Mouse (Mus musculus) midbrain, embryonic 16.5 days (tissue): ENCODE results near the gene Ctsd. TPM values are rescaled to one million over a fixed set of nuclear protein-coding genes. Genes with fewer than 3 reads are reported as not detected.
A peak's percentile ranks its signal among the peaks of the same experiment; 100 is the strongest.

Experiments
- ATAC-seq: fragments of 200-750 bp; cut with Nextera tagmentation; 2 replicates; pipeline ENCODE4 v1.8.0; 2017; ENCODE audit warnings: moderate TSS enrichment
- H3K27ac ChIP-seq: fragments of 300-500 bp; sonication (generic); 2 replicates; pipeline ENCODE4 v1.5.1; 2014; ENCODE audit warnings: mild to moderate bottlenecking, low read length, mixed read lengths
- H3K27me3 ChIP-seq: fragments of 300-500 bp; sonication (generic); 2 replicates; pipeline ENCODE4 v1.6.1; 2014; ENCODE audit warnings: low read depth, low read length, mixed read lengths; ENCODE audit not compliant: control insufficient read depth, insufficient read depth
- H3K36me3 ChIP-seq: fragments of 300-500 bp; sonication (generic); 2 replicates; pipeline ENCODE4 v1.6.1; 2014; ENCODE audit warnings: mild to moderate bottlenecking, low read length, moderate library complexity, mixed read lengths; ENCODE audit not compliant: control insufficient read depth, insufficient read depth
- H3K4me1 ChIP-seq: fragments of 300-500 bp; sonication (generic); 2 replicates; pipeline ENCODE4 v1.6.1; 2014; ENCODE audit warnings: mild to moderate bottlenecking, low read length, mixed read lengths; ENCODE audit not compliant: control insufficient read depth, insufficient read depth
- H3K4me2 ChIP-seq: fragments of 300-500 bp; sonication (generic); 2 replicates; pipeline ENCODE4 v1.6.1; 2014; ENCODE audit warnings: mild to moderate bottlenecking, low read length, mixed read lengths
- H3K4me3 ChIP-seq: fragments of 300-500 bp; sonication (generic); 2 replicates; pipeline ENCODE4 v1.5.1; 2014; ENCODE audit warnings: low read depth, mild to moderate bottlenecking, low read length, moderate library complexity, mixed read lengths
- H3K9ac ChIP-seq: fragments of 300-500 bp; sonication (generic); 2 replicates; pipeline ENCODE4 v1.6.1; 2014; ENCODE audit warnings: low read depth, low read length, mixed read lengths
- H3K9me3 ChIP-seq: fragments of 300-500 bp; sonication (generic); replicated peaks from 2 replicates; pipeline ENCODE4 v1.6.1; 2014; ENCODE audit warnings: mild to moderate bottlenecking, low read length, mixed read lengths; ENCODE audit not compliant: control insufficient read depth, poor library complexity, severe bottlenecking
- WGBS: fragments of 180-500 bp; shearing (Covaris S2); extraction: QIAGEN DNeasy Blood & Tissue Kit; methylation state at CpG from one replicate; pipeline ENCODE4 v1.1.7; 2014; 5-methylcytosine and 5-hydroxymethylcytosine counted together
- polyA plus RNA-seq: library from polyadenylated mRNA; unstranded; fragments of >200 nt; fragmentation: Nextera tagmentation; extraction: Ambion mirVana; gene quantifications from 2 replicates; pipeline ENCODE4 v1.2.1, GENCODE M21; 2015

Ctsd gene
- 243 and 289 TPM in 2 replicates for polyA plus RNA-seq

DNA sequence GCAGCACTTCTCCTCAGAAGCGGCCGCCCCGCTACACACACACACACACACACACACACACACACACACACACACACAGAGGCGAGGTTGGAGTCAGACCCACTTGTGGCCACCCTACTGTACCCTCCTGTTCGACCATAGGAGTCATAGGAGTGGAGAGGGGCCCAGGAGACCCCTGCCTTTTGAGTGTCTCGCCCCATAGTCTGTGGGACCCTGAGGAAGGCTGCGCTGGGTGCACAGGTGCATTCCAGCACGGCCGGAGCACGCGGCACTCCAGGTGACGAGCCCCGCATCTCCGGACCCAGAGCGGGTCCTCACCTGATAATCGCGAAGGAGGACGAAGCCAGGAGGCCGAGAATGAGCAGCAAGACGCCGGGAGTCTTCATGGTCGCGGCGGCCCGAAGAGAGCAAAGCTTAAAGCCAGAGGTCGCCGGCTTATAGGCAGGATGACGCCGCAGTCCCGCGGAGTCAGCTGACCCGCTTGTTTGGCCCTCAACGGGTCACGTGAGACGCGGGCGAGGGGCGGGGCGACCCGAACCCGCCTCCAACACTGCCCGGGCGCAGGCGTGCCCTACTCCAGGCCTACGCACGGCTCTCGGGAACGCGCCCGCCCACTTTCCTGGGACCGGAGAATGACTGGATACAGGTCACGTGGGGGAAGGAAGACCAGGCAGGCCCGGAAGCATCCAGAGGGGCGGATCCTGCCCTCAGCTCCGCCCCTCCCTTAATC is at the start of gene Ctsd:
Ctsd (minus strand) TSS at position 620 of the 730 bp plus-strand sequence.
- H3K4me3 ChIP-seq: peak within 1 kb of the TSS; percentile 65
- no peaks in the 10 kb centered on the region for H3K9me3 ChIP-seq
- peaks cover 18% of the 10 kb centered on the region for H3K4me1 ChIP-seq
- H3K27ac ChIP-seq: peak within 1 kb of the TSS; percentile 73
- H3K4me2 ChIP-seq: peak within 1 kb of the TSS; percentile 90
- 0% methylated on average over 51 of the region's 55 CpGs for WGBS
- no peaks in the 10 kb centered on the region for H3K27me3 ChIP-seq
- ATAC-seq: peak; percentile 97
- peaks cover 10% of the 10 kb centered on the region for H3K36me3 ChIP-seq
- H3K9ac ChIP-seq: peak within 1 kb of the TSS; percentile 80

DNA sequence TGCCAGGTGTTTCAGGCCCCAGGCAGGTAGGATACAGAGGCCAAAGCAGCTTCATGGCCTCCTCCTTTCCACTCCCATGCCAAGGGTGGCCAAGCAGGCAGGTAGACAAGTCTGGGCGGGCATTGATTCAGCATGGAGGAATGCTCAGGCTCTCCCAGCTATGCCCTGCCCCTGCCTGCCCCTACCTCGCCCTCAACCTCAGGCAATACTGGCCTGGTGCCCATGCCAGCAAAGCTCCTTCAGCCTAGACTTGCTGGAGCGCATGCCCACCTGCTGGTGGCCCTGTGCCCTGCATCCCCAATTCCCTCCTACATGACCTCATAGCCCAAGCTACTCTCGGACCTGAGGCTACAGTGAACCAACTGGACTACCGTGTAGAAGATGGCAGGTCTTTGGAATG is 49.5 kb upstream of the Ctsd start:
- H3K9ac ChIP-seq: no peak overlapping the region
- H3K36me3 ChIP-seq: no peaks in the 10 kb centered on the region
- no peak overlapping the region for H3K4me3 ChIP-seq
- no peaks in the 10 kb centered on the region for H3K4me1 ChIP-seq
- 84% methylated on average over 5 of the region's 5 CpGs for WGBS
- ATAC-seq: no peak
- H3K9me3 ChIP-seq: no peaks in the 10 kb centered on the region
- H3K27ac ChIP-seq: no peak overlapping the region
- H3K27me3 ChIP-seq: no peaks in the 10 kb centered on the region
- H3K4me2 ChIP-seq: no peak overlapping the region

DNA sequence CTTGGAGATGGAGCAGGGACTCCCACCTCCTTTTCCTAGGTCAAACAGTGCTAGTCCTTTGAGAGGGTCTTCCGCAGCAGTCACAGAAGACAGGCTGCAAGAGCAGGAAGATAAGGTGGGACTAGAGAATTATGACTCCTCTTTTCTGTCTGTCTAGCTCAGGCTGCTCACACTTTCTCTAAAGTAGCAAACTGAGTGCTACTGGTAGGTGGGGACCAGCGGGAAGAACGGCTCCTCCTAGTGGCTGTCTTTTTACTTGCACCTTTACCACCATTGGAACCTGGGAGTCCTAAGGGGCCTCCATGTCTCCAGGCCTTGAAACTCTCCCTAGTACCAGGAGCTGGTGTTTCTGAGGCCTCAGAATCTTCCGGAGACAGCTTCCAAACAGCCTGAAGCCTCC is 47.7 kb upstream of the Ctsd start:
- H3K27me3 ChIP-seq: no peaks in the 10 kb centered on the region
- H3K4me2 ChIP-seq: no peak overlapping the region
- no peak overlapping the region for H3K27ac ChIP-seq
- H3K4me3 ChIP-seq: no peak overlapping the region
- no peak overlapping the region for H3K9ac ChIP-seq
- no peaks in the 10 kb centered on the region for H3K4me1 ChIP-seq
- ATAC-seq: no peak
- no peaks in the 10 kb centered on the region for H3K36me3 ChIP-seq
- no peaks in the 10 kb centered on the region for H3K9me3 ChIP-seq
- WGBS: 30% methylated on average over 4 of the region's 4 CpGs

DNA sequence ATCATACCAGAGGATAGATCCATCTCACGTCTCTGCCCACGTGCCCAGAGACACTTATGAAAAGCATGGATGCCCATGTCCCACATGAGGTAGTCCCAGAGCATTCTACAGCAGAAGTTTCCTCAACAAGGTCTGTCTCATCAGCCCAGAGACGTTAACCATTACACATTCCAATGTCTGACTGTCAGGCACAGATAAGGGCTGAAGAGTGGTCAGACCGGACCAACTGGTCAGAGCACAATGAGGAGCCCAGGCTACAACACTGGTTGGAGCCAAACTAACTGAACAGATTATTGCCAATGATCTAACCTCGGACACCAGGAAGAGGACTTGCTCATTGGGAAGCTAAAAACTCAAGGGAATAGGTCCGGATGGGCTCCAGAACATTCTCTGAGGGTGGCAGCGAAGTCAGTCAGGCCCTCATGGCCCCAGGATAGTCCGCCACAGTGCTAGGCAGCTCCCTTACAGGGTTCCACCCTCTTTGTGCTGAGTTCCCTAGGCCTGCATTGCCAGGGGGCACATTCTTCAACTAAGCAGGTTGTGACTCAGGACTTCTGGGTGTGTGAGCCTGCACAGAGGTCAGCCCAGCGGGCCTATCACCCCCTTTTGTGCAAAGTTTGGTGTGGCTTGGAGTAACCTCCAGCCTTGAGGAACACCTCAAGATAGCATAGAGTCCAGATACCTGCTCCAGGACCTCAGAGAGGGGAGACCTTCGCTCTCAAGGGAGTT is 46.5 kb upstream of the Ctsd start, which contains the start of gene Syt8:
Syt8 (plus strand) TSS at position 714 of the 729 bp plus-strand sequence.
- H3K36me3 ChIP-seq: no peaks in the 10 kb centered on the region
- no peak within 1 kb of the TSS for H3K9ac ChIP-seq
- H3K4me2 ChIP-seq: no peak within 1 kb of the TSS
- H3K4me1 ChIP-seq: 0 out of 2 replicates have a peak, but pooled peaks cover 2% of the 10 kb centered on the region
- no peaks in the 10 kb centered on the region for H3K27me3 ChIP-seq
- H3K4me3 ChIP-seq: no peak within 1 kb of the TSS
- ATAC-seq: no peak
- H3K27ac ChIP-seq: no peak within 1 kb of the TSS
- H3K9me3 ChIP-seq: no peaks in the 10 kb centered on the region
- WGBS: 89% methylated on average over 10 of the region's 10 CpGs

DNA sequence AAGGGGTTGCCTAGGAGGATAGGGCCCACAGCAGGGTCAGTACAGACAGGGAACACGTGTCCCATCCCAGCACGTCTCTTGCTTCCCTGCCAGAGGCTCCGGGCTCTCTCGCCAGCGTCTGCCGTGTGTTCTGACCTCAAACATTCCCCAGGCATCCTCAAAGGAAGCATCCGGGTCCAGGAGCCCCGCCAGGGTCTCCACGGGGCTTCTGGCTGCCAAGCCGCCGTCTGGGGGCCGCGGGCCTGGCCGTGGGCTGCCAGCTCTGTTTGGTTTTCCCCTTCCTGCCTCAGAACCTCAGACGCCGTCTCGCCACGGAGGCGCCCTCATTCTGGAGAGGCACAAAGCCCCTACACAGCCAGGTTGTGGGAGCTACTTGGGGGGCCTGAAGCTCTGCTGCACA is 45.8 kb upstream of the Ctsd start:
- no peaks in the 10 kb centered on the region for H3K9me3 ChIP-seq
- H3K27ac ChIP-seq: no peak overlapping the region
- H3K4me2 ChIP-seq: no peak overlapping the region
- H3K27me3 ChIP-seq: no peaks in the 10 kb centered on the region
- 0 out of 2 replicates have a peak, but pooled peaks cover 2% of the 10 kb centered on the region for H3K4me1 ChIP-seq
- no peaks in the 10 kb centered on the region for H3K36me3 ChIP-seq
- 51% methylated on average over 19 of the region's 19 CpGs for WGBS
- H3K9ac ChIP-seq: no peak overlapping the region
- no peak for ATAC-seq
- H3K4me3 ChIP-seq: no peak overlapping the region

- Histone ChIP-seq H3K27me3 (no peaks in the 10 kb centered on the region), H3K4me2 (no peak overlapping the region), H3K9me3 (no peaks in the 10 kb centered on the region), H3K36me3 (no peaks in the 10 kb centered on the region), H3K4me3 (no peak overlapping the region), H3K27ac (no peak overlapping the region), H3K9ac (no peak overlapping the region), H3K4me1 (0 out of 2 replicates have a peak, but pooled peaks cover 2% of the 10 kb centered on the region)
- 87% methylated on average over 14 of the region's 14 CpGs for WGBS
- ATAC-seq: no peak
Observed at GRCm38 (mm10) chr7:142431106-142431505, 43.3 kb upstream of the Ctsd start.

GRCm38 (mm10) chr7:142430160-142430678 is 42.4 kb upstream of the Ctsd start:
- H3K36me3 ChIP-seq: no peaks in the 10 kb centered on the region
- H3K27me3 ChIP-seq: no peaks in the 10 kb centered on the region
- H3K27ac ChIP-seq: no peak overlapping the region
- peak; percentile 73 for ATAC-seq
- H3K9ac ChIP-seq: no peak overlapping the region
- no peak overlapping the region for H3K4me2 ChIP-seq
- 48% methylated on average over 12 of the region's 12 CpGs for WGBS
- 0 out of 2 replicates have a peak, but pooled peaks cover 2% of the 10 kb centered on the region for H3K4me1 ChIP-seq
- H3K4me3 ChIP-seq: no peak overlapping the region
- no peaks in the 10 kb centered on the region for H3K9me3 ChIP-seq

GRCm38 (mm10) chr7:142428213-142428612 is 40.4 kb upstream of the Ctsd start:
- no peak for ATAC-seq
- H3K27me3 ChIP-seq: no peaks in the 10 kb centered on the region
- H3K4me3 ChIP-seq: no peak overlapping the region
- no peak overlapping the region for H3K9ac ChIP-seq
- H3K27ac ChIP-seq: no peak overlapping the region
- 4% methylated on average over 7 of the region's 7 CpGs for WGBS
- no peaks in the 10 kb centered on the region for H3K36me3 ChIP-seq
- no peak overlapping the region for H3K4me2 ChIP-seq
- H3K4me1 ChIP-seq: 0 out of 2 replicates have a peak, but pooled peaks cover 2% of the 10 kb centered on the region
- no peaks in the 10 kb centered on the region for H3K9me3 ChIP-seq
